ENCODE assay signal across 7 mouse cellular contexts in genomic region chr17:84074000-84074782, GRCm38 (mm10).
A peak's percentile ranks its signal among the peaks of the same experiment; 100 is the strongest.
DNase-seq lines count a peak whose midpoint lies in the region; ATAC-seq and TF ChIP-seq lines count a peak whose summit lies in the region.

No protein-coding gene starts in this region.

- no peaks in the 10 kb centered on the region for H3K9me3 ChIP-seq in heart, postnatal 0 days (replicated peaks; ENCODE audit: control insufficient read depth, low read length)

- DNase-seq in spleen, postnatal 36 days (ENCODE audit: low spot score in 2 of 2), result peak; percentile 61 to 64
- no peak for DNase-seq in spleen, postnatal 14 days (ENCODE audit: low spot score in 2 of 2)
- DNase-seq in heart, postnatal 0 days (ENCODE audit: low spot score), result peak; percentile 46
- peak; percentile 48 to 65 for DNase-seq in lung, adult 18-20 months
- no peak for DNase-seq in embryo, embryonic 11 days
- no peak for DNase-seq in cerebellum, postnatal 14 days
- DNase-seq in adrenal gland, adult 2 months, result no peak

- H3K4me2 ChIP-seq in heart, postnatal 0 days (ENCODE audit: low read depth, low read length), result no peak overlapping the region

- no peak overlapping the region for H3K9ac ChIP-seq in heart, postnatal 0 days (replicated peaks; ENCODE audit: low read depth, low read length)

- H3K27me3 ChIP-seq in heart, postnatal 0 days (ENCODE audit: control insufficient read depth, insufficient read depth, low read length), result no peaks in the 10 kb centered on the region

- no peak overlapping the region for H3K4me3 ChIP-seq in heart, postnatal 0 days (ENCODE audit: low read depth, low read length)

- H3K27ac ChIP-seq in heart, postnatal 0 days (ENCODE audit: low read depth), result peak overlapping the region; percentile 51

- no peak for TF ChIP-seq EP300 in heart, postnatal 0 days (IDR thresholded peaks at IDR 0.05; ENCODE audit: low read depth)

- 0 out of 2 replicates have a peak, but pooled peaks have one; percentile 27 for ATAC-seq in heart, postnatal 0 days (ENCODE audit: insufficient read depth, low read depth)

- no peak for TF ChIP-seq CTCF in heart, postnatal 0 days (IDR thresholded peaks at IDR 0.05; ENCODE audit: low read depth)

- no peaks in the 10 kb centered on the region for H3K36me3 ChIP-seq in heart, postnatal 0 days (replicated peaks; ENCODE audit: control insufficient read depth, insufficient read depth, low read length)

- WGBS in heart, postnatal 0 days, result 64% methylated on average over 10 of the region's 10 CpGs

- peaks cover 13% of the 10 kb centered on the region for H3K4me1 ChIP-seq in heart, postnatal 0 days (ENCODE audit: control insufficient read depth, insufficient read depth)

Comparison
In these comparisons a context has a peak if more than half of its experiments do, and no peak if none do; other contexts are left out.
1. DNase-seq: peak in spleen, postnatal 36 days (2 of 2), heart, postnatal 0 days (single experiment) and lung, adult 18-20 months (2 of 2); none in spleen, postnatal 14 days (0 of 2), embryo, embryonic 11 days (single experiment), cerebellum, postnatal 14 days (0 of 2) and adrenal gland, adult 2 months (single experiment).